Mouse (Mus musculus) forebrain, embryonic 13.5 days (tissue): ENCODE measurements around the gene Olfr678. TPM values are rescaled to one million over a fixed set of nuclear protein-coding genes. Genes with fewer than 3 reads are reported as not detected.
"Not testable (repeated sequence)": the region's sequence is repeated elsewhere in the genome, so short reads cannot be mapped to it uniquely, and the experiment has no call there.

Experiments used
- ATAC-seq: fragments of 200-750 bp; cut with Nextera tagmentation; 2 replicates; pipeline ENCODE4 v1.8.0; 2017
- H3K27ac ChIP-seq: fragments of 300-500 bp; sonication (generic); 2 replicates; pipeline ENCODE4 v1.5.1; 2015; ENCODE audit warnings: inconsistent platforms, mild to moderate bottlenecking, moderate library complexity
- H3K27me3 ChIP-seq: fragments of 300-500 bp; sonication (generic); 2 replicates; pipeline ENCODE4 v1.6.1; 2015; ENCODE audit warnings: mild to moderate bottlenecking, inconsistent platforms
- H3K36me3 ChIP-seq: fragments of 300-500 bp; sonication (generic); 2 replicates; pipeline ENCODE4 v1.6.1; 2015; ENCODE audit warnings: mild to moderate bottlenecking, inconsistent platforms; ENCODE audit not compliant: poor library complexity, severe bottlenecking
- H3K4me1 ChIP-seq: fragments of 300-500 bp; sonication (generic); 2 replicates; pipeline ENCODE4 v1.6.1; 2015; ENCODE audit warnings: inconsistent platforms
- H3K4me2 ChIP-seq: fragments of 300-500 bp; sonication (generic); 2 replicates; pipeline ENCODE4 v1.6.1; 2015; ENCODE audit warnings: inconsistent platforms, mild to moderate bottlenecking, moderate library complexity
- H3K4me3 ChIP-seq: fragments of 300-500 bp; sonication (generic); 2 replicates; pipeline ENCODE4 v1.5.1; 2015; ENCODE audit warnings: mild to moderate bottlenecking, inconsistent platforms
- H3K9ac ChIP-seq: fragments of 300-500 bp; sonication (generic); 2 replicates; pipeline ENCODE4 v1.6.1; 2015; ENCODE audit warnings: mild to moderate bottlenecking, inconsistent platforms
- H3K9me3 ChIP-seq: fragments of 300-500 bp; sonication (generic); replicated peaks from 2 replicates; pipeline ENCODE4 v1.6.1; 2016; ENCODE audit warnings: inconsistent platforms
- WGBS: fragments of 180-500 bp; shearing (Covaris S2); methylation state at CpG from one replicate; pipeline ENCODE4 v1.1.7; 2015; 5-methylcytosine and 5-hydroxymethylcytosine counted together
- polyA plus RNA-seq: library from polyadenylated mRNA; unstranded; fragments of >200 nt; fragmentation: Nextera tagmentation; extraction: Ambion mirVana; gene quantifications from 2 replicates; pipeline ENCODE4 v1.2.1, GENCODE M21; 2015

The Olfr678 gene
- polyA plus RNA-seq, result not detected in 2 replicates

DNA sequence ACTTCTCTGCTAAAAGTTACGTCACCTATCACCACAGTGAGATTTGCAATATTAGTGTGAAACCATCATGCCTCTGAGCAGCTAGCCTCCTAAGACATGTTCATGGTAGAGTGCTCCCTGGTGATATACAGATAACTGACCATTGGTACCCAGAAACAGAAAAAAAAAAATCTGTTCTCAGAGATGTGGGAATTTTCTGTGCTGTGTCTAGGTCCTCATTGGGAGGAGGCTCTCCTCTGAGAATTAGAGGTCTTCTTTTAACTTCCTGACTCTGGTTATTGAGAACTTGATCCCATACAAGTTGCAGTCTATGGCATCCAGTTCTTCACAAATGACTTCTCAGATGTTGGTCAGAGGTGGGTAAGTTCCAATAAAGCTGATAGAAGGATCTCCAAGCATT, at the start of gene Olfr678:
Olfr678 (plus strand) TSS at position 301 of the 400 bp plus-strand sequence.
- Histone ChIP-seq H3K27me3 (no peaks in the 10 kb centered on the region), H3K9me3 (no peaks in the 10 kb centered on the region), H3K9ac (no peak within 1 kb of the TSS), H3K4me1 (no peaks in the 10 kb centered on the region), H3K4me3 (no peak within 1 kb of the TSS), H3K4me2 (no peak within 1 kb of the TSS), H3K36me3 (no peaks in the 10 kb centered on the region), H3K27ac (no peak within 1 kb of the TSS)
- 92% methylated on average over 1 of the region's 1 CpGs for WGBS
- ATAC-seq, result no peak

DNA sequence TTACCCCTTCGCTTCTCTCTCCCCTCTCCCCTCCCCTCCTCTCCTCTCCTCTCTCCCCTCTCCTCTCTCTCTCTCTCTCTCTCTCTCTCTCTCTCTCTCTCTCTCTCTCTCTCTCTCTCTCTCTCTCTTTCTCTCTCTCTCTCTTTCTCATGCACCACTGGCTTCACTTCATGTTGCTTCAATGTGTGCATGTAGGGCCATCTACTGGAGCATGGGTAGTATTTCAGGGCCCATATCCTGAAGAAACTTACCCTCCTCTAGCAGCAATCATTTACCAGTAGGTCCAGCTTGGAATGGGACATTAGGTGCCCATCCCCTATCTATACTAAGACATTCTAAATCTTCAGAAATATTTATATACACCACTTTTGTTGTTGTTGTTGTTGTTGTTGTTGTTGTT, 41.7 kb upstream of the Olfr678 start:
- Histone ChIP-seq H3K9ac (no peak overlapping the region), H3K27ac (no peak overlapping the region), H3K4me2 (no peak overlapping the region), H3K4me1 (no peaks in the 10 kb centered on the region), H3K27me3 (no peaks in the 10 kb centered on the region), H3K4me3 (no peak overlapping the region), H3K9me3 (no peaks in the 10 kb centered on the region), H3K36me3 (no peaks in the 10 kb centered on the region)
- WGBS, result 100% methylated on average over 1 of the region's 1 CpGs
- no peak for ATAC-seq

DNA sequence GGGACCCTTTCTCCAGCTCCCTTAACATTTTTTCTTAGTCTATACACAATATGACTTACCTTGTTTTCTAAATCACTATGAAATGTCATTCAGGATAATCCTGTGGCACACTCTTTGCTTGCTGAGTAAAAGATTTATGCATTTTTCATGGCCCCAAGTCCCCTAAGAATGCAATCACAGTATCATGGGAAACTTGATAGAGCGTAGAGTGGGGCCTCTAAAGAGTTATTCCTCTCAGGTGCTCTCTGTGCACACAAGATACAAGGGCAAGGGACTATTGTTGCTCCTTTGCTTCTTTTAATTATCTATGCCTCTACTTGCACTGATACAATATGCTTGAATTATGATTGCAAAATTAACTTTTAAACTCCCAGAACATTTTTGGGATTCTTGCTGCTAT, 35.9 kb upstream of the Olfr678 start, which contains the start of gene Olfr675:
Olfr675 (minus strand) TSS at position 101 of the 400 bp plus-strand sequence.
- Histone ChIP-seq H3K36me3 (no peaks in the 10 kb centered on the region), H3K27ac (no peak within 1 kb of the TSS), H3K9me3 (no peaks in the 10 kb centered on the region), H3K4me1 (no peaks in the 10 kb centered on the region), H3K9ac (no peak within 1 kb of the TSS), H3K4me2 (no peak within 1 kb of the TSS), H3K4me3 (no peak within 1 kb of the TSS), H3K27me3 (no peaks in the 10 kb centered on the region)
- 78% methylated on average over 1 of the region's 1 CpGs for WGBS
- no peak for ATAC-seq

DNA sequence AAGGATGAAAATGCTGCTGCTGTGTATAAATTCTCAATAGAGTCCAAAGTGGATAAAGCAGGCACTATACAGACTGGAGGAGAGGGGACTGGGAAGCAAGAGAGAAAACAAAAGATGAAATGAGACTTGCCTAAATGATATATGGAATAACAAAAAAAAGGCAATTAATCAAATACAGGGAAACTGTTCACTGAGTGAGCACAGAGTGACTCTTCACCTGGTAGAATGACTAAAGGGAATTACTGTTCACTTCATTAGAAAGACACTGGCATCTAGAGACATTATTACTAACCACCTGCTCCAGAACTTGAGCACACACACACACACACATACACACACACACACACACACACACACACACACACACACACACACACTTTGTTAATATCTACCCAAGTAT, 31.9 kb upstream of the Olfr678 start, which contains the start of gene Olfr676:
Olfr676 (plus strand) TSS at position 301 of the 400 bp plus-strand sequence.
- no peak for ATAC-seq
- H3K9ac ChIP-seq, result no peak within 1 kb of the TSS

DNA sequence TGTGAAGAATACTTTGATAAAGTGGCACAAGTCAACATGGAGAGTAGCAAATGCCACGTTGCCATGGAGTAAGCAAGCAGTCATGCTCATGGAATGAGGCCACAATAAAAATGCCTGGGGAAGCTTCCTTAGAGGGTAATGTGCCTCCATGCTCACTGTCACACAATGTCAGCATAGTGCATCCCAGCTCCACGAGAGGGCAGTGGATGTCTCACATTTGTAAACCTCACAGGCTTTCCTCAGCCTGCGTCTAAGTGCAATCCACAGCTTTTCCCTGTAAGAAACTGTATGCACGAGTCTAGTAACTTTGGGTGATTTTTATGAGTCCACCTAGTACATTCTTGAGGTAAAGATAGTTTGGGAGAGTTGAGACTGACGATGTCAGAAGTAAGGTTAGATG, 30.4 kb upstream of the Olfr678 start:
- H3K4me1 ChIP-seq, H3K27me3 ChIP-seq, ATAC-seq, H3K9ac ChIP-seq, H3K4me2 ChIP-seq, H3K36me3 ChIP-seq, H3K9me3 ChIP-seq, H3K27ac ChIP-seq, H3K4me3 ChIP-seq: not testable (repeated sequence)
- WGBS, result 61% methylated on average over 5 of the region's 5 CpGs

More for the DNA sequence above, 31.9 kb upstream of the Olfr678 start, which contains the start of gene Olfr676:
- H3K27ac ChIP-seq, result no peak within 1 kb of the TSS
- no peaks in the 10 kb centered on the region for H3K27me3 ChIP-seq
- no peak within 1 kb of the TSS for H3K4me2 ChIP-seq
- no peaks in the 10 kb centered on the region for H3K9me3 ChIP-seq
- H3K4me1 ChIP-seq, result no peaks in the 10 kb centered on the region
- no peaks in the 10 kb centered on the region for H3K36me3 ChIP-seq
- H3K4me3 ChIP-seq, result no peak within 1 kb of the TSS

DNA sequence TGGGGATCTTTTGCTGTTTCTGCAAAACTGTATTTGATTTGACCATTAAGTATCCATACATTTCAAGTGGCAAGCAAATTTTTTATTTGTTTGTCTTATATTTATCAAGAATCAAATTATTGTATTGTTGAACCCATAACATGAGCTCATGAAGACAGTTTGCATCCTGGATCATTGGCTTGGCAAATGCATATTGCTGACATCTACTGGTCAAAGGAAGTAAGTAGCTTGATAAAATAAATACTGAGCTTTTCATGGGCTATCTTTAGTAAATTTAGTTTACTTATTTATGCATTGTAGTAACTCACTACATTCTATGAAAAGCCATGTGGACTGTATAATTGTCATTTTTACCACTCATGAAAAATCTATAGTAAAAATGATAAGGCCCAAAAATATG, 5.3 kb upstream of the Olfr678 start:
- Histone ChIP-seq H3K27ac (no peak overlapping the region), H3K4me1 (no peaks in the 10 kb centered on the region), H3K4me3 (no peak overlapping the region), H3K9me3 (no peaks in the 10 kb centered on the region), H3K9ac (no peak overlapping the region), H3K4me2 (no peak overlapping the region), H3K36me3 (no peaks in the 10 kb centered on the region), H3K27me3 (no peaks in the 10 kb centered on the region)
- ATAC-seq, result no peak

DNA sequence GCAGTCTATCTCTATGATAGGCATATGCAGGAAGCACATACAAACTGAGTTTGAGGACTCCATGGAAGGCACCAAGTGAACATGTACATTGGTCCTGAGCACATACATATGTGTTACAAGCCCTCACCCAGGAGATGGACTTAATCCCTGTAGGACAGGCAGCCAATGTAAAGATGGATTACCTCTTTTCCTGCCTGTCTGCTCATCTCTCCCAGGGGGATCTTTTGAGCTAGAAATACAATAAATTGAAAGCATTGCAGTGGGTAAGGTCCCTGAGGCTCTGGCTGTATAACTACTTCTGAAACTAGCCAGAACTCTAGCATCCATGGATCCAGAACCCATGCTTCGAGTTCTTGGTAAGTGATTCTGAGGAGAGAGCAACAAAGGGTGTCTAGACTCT, 16.6 kb downstream of the Olfr678 start, which contains the start of gene Olfr679:
Olfr679 (plus strand) TSS at position 301 of the 400 bp plus-strand sequence.
- Histone ChIP-seq H3K4me1 (no peaks in the 10 kb centered on the region), H3K27me3 (no peaks in the 10 kb centered on the region), H3K4me2 (no peak within 1 kb of the TSS), H3K9me3 (no peaks in the 10 kb centered on the region), H3K4me3 (no peak within 1 kb of the TSS), H3K27ac (no peak within 1 kb of the TSS), H3K9ac (no peak within 1 kb of the TSS), H3K36me3 (no peaks in the 10 kb centered on the region)
- WGBS, result 72% methylated on average over 1 of the region's 1 CpGs
- ATAC-seq, result no peak

DNA sequence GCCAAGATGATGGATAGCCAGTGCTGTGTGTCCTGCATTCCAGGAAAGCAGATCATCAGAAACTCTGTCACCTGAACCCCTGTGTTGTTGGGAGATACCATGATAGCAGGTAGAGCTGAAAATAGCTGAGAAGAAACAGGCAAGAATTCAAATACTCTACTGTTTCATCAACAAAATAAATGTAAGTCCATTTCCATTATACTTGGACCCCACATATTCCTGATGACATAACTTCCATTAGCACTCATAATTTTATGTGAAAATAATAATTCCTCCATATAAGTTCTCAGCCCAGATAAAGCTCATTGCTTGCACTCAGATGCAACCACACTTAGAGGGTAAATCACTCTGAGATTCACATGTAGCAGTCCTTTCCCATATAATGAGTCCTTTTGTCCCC, 28.4 kb downstream of the Olfr678 start, which contains the start of gene Olfr680-ps1:
Olfr680-ps1 (minus strand) TSS at position 101 of the 400 bp plus-strand sequence.
- not testable (repeated sequence) for H3K9me3 ChIP-seq, H3K9ac ChIP-seq, H3K4me1 ChIP-seq, ATAC-seq, H3K27ac ChIP-seq, H3K36me3 ChIP-seq, H3K4me2 ChIP-seq, H3K27me3 ChIP-seq, H3K4me3 ChIP-seq

DNA sequence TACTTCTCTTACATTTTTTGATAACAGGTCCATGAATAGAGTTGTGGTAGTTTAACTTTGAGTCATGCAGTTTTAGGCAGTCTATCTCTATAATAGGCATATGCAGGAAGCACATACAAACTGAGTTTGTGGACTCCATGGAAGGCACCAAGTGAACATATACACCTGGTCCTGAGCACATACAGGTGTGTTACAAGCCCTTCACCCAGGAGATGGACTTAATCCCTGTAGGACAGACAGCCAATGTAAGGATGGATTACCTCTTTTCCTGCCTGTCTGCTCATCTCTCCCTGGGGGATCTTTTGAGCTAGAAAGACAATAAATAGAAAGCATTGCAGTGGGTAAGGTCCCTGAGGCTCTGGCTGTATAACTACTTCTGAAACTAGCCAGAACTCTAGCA, 52.3 kb downstream of the Olfr678 start, which contains the start of gene Olfr681:
Olfr681 (plus strand) TSS at position 301 of the 400 bp plus-strand sequence.
- Histone ChIP-seq H3K4me3 (no peak within 1 kb of the TSS), H3K27me3 (no peaks in the 10 kb centered on the region), H3K27ac (no peak within 1 kb of the TSS), H3K4me2 (no peak within 1 kb of the TSS), H3K9ac (no peak within 1 kb of the TSS), H3K36me3 (no peaks in the 10 kb centered on the region), H3K9me3 (no peaks in the 10 kb centered on the region), H3K4me1 (no peaks in the 10 kb centered on the region)
- no peak for ATAC-seq

Other genes with a start within 250 kb of the Olfr678 start
- not detected in 2 replicates for gene Usp17lb, start 221.9 kb upstream of the Olfr678 start, polyA plus RNA-seq
- not detected in 2 replicates for gene Usp17la, start 207.5 kb upstream of the Olfr678 start, polyA plus RNA-seq
- gene Olfr665, start 186.4 kb upstream of the Olfr678 start, polyA plus RNA-seq, result not detected in 2 replicates
- gene Olfr666, start 168.5 kb upstream of the Olfr678 start, polyA plus RNA-seq, result not detected in 2 replicates
- gene Olfr667, start 143.0 kb upstream of the Olfr678 start, polyA plus RNA-seq, result not detected in 2 replicates
- not detected in 2 replicates for gene Olfr668, start 136.4 kb upstream of the Olfr678 start, polyA plus RNA-seq
- gene Olfr669, start 130.2 kb upstream of the Olfr678 start, polyA plus RNA-seq, result not detected in 2 replicates
- not detected in 2 replicates for gene Olfr670, start 101.9 kb upstream of the Olfr678 start, polyA plus RNA-seq
- not detected in 2 replicates for gene Olfr671, start 85.3 kb upstream of the Olfr678 start, polyA plus RNA-seq
- gene Olfr672, start 62.4 kb upstream of the Olfr678 start, polyA plus RNA-seq, result not detected in 2 replicates
- gene Olfr675, start 36.0 kb upstream of the Olfr678 start, polyA plus RNA-seq, result not detected in 2 replicates
- gene Olfr676, start 31.8 kb upstream of the Olfr678 start, polyA plus RNA-seq, result not detected in 2 replicates
- not detected in 2 replicates for gene Olfr677, start 13.1 kb upstream of the Olfr678 start, polyA plus RNA-seq
- gene Olfr679, start 16.7 kb downstream of the Olfr678 start, polyA plus RNA-seq, result not detected in 2 replicates
- not detected in 2 replicates for gene Olfr680-ps1, start 28.3 kb downstream of the Olfr678 start, polyA plus RNA-seq
- gene Olfr681, start 52.4 kb downstream of the Olfr678 start, polyA plus RNA-seq, result not detected in 2 replicates
- gene Olfr683, start 82.5 kb downstream of the Olfr678 start, polyA plus RNA-seq, result not detected in 2 replicates
- not detected in 2 replicates for gene Olfr684, start 99.2 kb downstream of the Olfr678 start, polyA plus RNA-seq
- not detected in 2 replicates for gene Olfr685, start 121.5 kb downstream of the Olfr678 start, polyA plus RNA-seq
- not detected in 2 replicates for gene Olfr686, start 143.0 kb downstream of the Olfr678 start, polyA plus RNA-seq
- not detected in 2 replicates for gene Olfr688, start 223.6 kb downstream of the Olfr678 start, polyA plus RNA-seq
- not detected in 2 replicates for gene Olfr689, start 246.7 kb downstream of the Olfr678 start, polyA plus RNA-seq